Mouse (Mus musculus) kidney, postnatal 14 days (tissue): Measurements from ENCODE around the gene Gm28048.

ENCODE experiments used
- DNase-seq: peaks from one replicate; pipeline ENCODE4 v3.0.0; 2022; ENCODE audit warnings: mixed read lengths

Gene Gm28048

GRCm38 (mm10) chr11:22830684-22831083 is 151.2 kb downstream of the Gm28048 start:
- DNase-seq = no peak

- DNase-seq = no peak
These were observed 151.7 kb downstream of the Gm28048 start for GRCm38 (mm10) chr11:22830179-22830611.

- no peak for DNase-seq
These were observed 152.8 kb downstream of the Gm28048 start for GRCm38 (mm10) chr11:22828988-22829632.

GRCm38 (mm10) chr11:22827514-22828080 is 154.3 kb downstream of the Gm28048 start:
- DNase-seq = no peak

GRCm38 (mm10) chr11:22826665-22827064 is 155.2 kb downstream of the Gm28048 start:
- DNase-seq = no peak

- no peak for DNase-seq
These were observed 155.8 kb downstream of the Gm28048 start for GRCm38 (mm10) chr11:22826051-22826450.

- no peak for DNase-seq
These were observed 156.3 kb downstream of the Gm28048 start for GRCm38 (mm10) chr11:22825548-22825947.

- DNase-seq = peak; percentile 52
These were observed 157.7 kb downstream of the Gm28048 start for GRCm38 (mm10) chr11:22824049-22824705.

GRCm38 (mm10) chr11:22821243-22821642 is 160.6 kb downstream of the Gm28048 start:
- no peak for DNase-seq

GRCm38 (mm10) chr11:22818371-22818770 is 163.5 kb downstream of the Gm28048 start:
- DNase-seq = no peak

- no peak for DNase-seq
These were observed 166.0 kb downstream of the Gm28048 start for GRCm38 (mm10) chr11:22815877-22816276.

GRCm38 (mm10) chr11:22815143-22815542 is 166.7 kb downstream of the Gm28048 start:
- no peak for DNase-seq

GRCm38 (mm10) chr11:22813921-22814704 is 167.8 kb downstream of the Gm28048 start:
- DNase-seq = no peak

GRCm38 (mm10) chr11:22813427-22813826 is 168.5 kb downstream of the Gm28048 start:
- DNase-seq = no peak

- DNase-seq = no peak
These were observed 170.5 kb downstream of the Gm28048 start for GRCm38 (mm10) chr11:22811413-22811812.

GRCm38 (mm10) chr11:22809465-22810096 is 172.3 kb downstream of the Gm28048 start:
- no peak for DNase-seq

- DNase-seq = no peak
These were observed 173.8 kb downstream of the Gm28048 start for GRCm38 (mm10) chr11:22808040-22808439.

GRCm38 (mm10) chr11:22805171-22805570 is 176.7 kb downstream of the Gm28048 start:
- DNase-seq = no peak

- peak; percentile 69 for DNase-seq
These were observed 181.9 kb downstream of the Gm28048 start for GRCm38 (mm10) chr11:22799987-22800424.

- no peak for DNase-seq
These were observed 183.0 kb downstream of the Gm28048 start for GRCm38 (mm10) chr11:22798916-22799315.

GRCm38 (mm10) chr11:22794734-22795133 is 187.2 kb downstream of the Gm28048 start:
- no peak for DNase-seq

- no peak for DNase-seq
These were observed 188.0 kb downstream of the Gm28048 start for GRCm38 (mm10) chr11:22793881-22794203.
